Mouse (Mus musculus) lung, postnatal 0 days (tissue): ENCODE results near the gene Zfp106. TPM values are rescaled to one million over a fixed set of nuclear protein-coding genes. Genes with fewer than 3 reads are reported as not detected.

ENCODE experiments used
- ATAC-seq: fragments of 200-750 bp; cut with Nextera tagmentation; 2 replicates; pipeline ENCODE4 v1.8.0; 2017; ENCODE audit warnings: moderate library complexity
- DNase-seq: peaks from one replicate; pipeline ENCODE4 v3.0.0-alpha.2; 2016; ENCODE audit warnings: low spot score
- H3K27ac ChIP-seq: fragments of 300-500 bp; sonication (generic); 2 replicates; pipeline ENCODE4 v1.5.1; 2014; ENCODE audit warnings: antibody characterized with exemption, mild to moderate bottlenecking, low read length, mixed read lengths
- H3K27me3 ChIP-seq: fragments of 300-500 bp; sonication (generic); replicated peaks from 2 replicates; pipeline ENCODE4 v1.6.1; 2014; ENCODE audit warnings: low read length, mixed read lengths; ENCODE audit not compliant: insufficient read depth
- H3K36me3 ChIP-seq: fragments of 300-500 bp; sonication (generic); 2 replicates; pipeline ENCODE4 v1.6.1; 2014; ENCODE audit warnings: low read length, mixed read lengths; ENCODE audit not compliant: insufficient read depth
- H3K4me1 ChIP-seq: fragments of 300-500 bp; sonication (generic); 2 replicates; pipeline ENCODE4 v1.6.1; 2014; ENCODE audit warnings: antibody characterized with exemption, low read depth, low read length, mixed read lengths; ENCODE audit not compliant: insufficient read depth
- H3K4me2 ChIP-seq: fragments of 300-500 bp; sonication (generic); replicated peaks from 2 replicates; pipeline ENCODE4 v1.6.1; 2014; ENCODE audit warnings: low read depth, mild to moderate bottlenecking, low read length, moderate library complexity, mixed read lengths
- H3K4me3 ChIP-seq: fragments of 300-500 bp; sonication (generic); 2 replicates; pipeline ENCODE4 v1.5.1; 2014; ENCODE audit warnings: low read depth, low read length
- H3K9ac ChIP-seq: fragments of 300-500 bp; sonication (generic); replicated peaks from 2 replicates; pipeline ENCODE4 v1.6.1; 2014; ENCODE audit warnings: low read depth, mild to moderate bottlenecking
- H3K9me3 ChIP-seq: fragments of 300-500 bp; sonication (generic); 2 replicates; pipeline ENCODE4 v1.6.1; 2016; ENCODE audit warnings: low read length, mixed read lengths
- CTCF ChIP-seq: IDR thresholded peaks from 2 replicates; pipeline ENCODE4 v1.5.1; 2016; ENCODE audit warnings: antibody characterized with exemption, mild to moderate bottlenecking
- EP300 ChIP-seq: IDR thresholded peaks from 2 replicates; pipeline ENCODE4 v1.6.1; 2016; ENCODE audit warnings: antibody characterized with exemption, mild to moderate bottlenecking, control low read depth
- WGBS: fragments of 180-500 bp; shearing (Covaris S2); extraction: QIAGEN DNeasy Blood & Tissue Kit; methylation state at CpG from one replicate; pipeline ENCODE4 v1.1.7; 2014; 5-methylcytosine and 5-hydroxymethylcytosine counted together
- polyA plus RNA-seq: library from polyadenylated mRNA; unstranded; fragments of >200 nt; fragmentation: Nextera tagmentation; extraction: Ambion mirVana; gene quantifications from 2 replicates; pipeline ENCODE4 v1.2.1, GENCODE M21; 2015

Zfp106 gene
- polyA plus RNA-seq, 1 experiment from 2014 or later, result 28.5 TPM

DNA sequence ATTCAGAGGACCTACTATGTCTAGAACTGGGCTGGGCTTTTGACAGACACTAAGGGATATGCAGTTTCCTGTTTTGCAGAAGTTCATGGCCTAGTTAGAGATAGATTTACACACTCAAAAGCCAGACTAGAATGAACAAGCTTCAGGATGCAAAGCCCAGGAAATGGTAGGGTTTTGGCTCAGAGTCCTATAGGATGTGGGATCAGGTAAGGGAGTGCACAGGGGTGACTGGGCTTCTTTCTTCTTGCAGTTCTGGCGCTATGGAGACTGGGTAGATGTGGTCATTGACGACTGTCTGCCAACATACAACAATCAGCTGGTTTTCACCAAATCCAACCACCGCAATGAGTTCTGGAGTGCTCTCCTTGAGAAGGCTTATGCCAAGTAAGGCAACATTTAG lies 79.4 kb downstream of the Zfp106 start:
- TF ChIP-seq CTCF (no peak), EP300 (no peak)
- no peak for DNase-seq
- no peak for ATAC-seq
- Histone ChIP-seq H3K27me3 (no peaks in the 10 kb centered on the region), H3K27ac (no peak overlapping the region), H3K9ac (no peak overlapping the region), H3K36me3 (no peaks in the 10 kb centered on the region), H3K4me2 (no peak overlapping the region), H3K4me3 (no peak overlapping the region), H3K4me1 (no peaks in the 10 kb centered on the region), H3K9me3 (no peaks in the 10 kb centered on the region)
- 85% methylated on average over 3 of the region's 3 CpGs for WGBS

DNA sequence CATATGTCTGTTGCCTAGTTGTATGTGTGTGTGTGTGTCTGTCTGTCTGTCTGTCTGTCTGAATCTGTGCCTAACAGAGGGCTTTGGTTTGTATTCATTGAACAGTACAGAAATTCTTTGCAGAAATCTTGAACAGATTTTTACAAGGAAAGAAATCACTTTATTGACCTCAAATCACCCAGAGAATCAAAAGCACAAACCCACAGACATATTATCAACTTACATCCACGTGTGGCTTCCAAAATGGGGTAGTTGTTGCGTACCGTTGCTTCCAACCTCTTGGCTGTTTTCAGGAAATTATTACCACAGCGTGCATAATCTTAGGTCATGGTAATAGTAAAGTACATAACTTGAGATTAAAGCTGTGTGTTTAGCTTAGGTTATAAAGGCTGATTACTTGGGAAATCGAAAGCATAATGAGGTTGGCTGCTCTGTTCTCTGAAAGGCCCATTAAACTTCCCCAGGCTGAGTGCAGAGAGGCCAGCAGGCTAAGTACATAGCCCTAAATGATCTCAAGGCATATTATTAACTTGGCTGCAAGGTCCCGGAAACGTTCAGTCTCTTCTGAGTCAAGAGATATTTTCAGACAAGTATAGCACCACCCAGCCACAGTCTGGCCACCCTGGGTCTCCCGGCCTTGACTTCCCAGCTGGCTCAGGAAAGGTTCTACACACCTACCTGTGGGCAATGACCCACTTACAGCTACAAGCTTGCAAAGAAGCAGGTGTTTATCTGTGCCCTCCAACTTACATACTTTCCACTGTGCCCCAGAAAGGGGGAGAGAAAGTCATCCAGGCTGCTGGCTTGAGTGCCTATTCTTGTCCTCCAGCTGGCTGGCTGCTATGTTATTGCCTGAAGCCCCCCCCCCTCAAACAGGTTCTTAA lies 80.9 kb downstream of the Zfp106 start:
- Histone ChIP-seq H3K4me1 (no peaks in the 10 kb centered on the region), H3K9me3 (no peaks in the 10 kb centered on the region), H3K27me3 (no peaks in the 10 kb centered on the region), H3K36me3 (no peaks in the 10 kb centered on the region), H3K27ac (no peak overlapping the region), H3K4me2 (no peak overlapping the region), H3K4me3 (no peak overlapping the region), H3K9ac (no peak overlapping the region)
- no peak for TF ChIP-seq EP300
- TF ChIP-seq CTCF, result no peak
- DNase-seq (peak; percentile 32), ATAC-seq (peak; percentile 60)
- 53% methylated on average over 8 of the region's 8 CpGs for WGBS

DNA sequence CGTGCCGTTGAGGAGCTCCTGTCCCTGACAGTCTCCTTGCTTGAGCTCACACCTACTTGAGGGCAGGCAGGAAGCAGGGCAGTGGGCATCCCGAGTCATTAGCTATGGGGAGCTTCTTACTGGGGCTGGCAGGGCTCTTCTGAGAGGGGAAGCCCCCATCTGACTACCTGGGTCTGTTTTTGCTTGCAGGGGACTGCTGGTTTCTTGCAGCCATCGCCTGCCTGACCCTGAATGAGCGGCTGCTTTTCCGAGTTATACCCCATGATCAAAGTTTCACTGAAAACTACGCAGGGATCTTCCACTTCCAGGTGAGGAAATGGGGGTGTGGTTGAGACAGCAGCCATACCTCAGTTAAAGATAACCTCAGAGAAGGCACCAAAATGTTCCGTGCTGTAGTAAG lies 81.7 kb downstream of the Zfp106 start:
- no peak overlapping the region for H3K4me3 ChIP-seq
- H3K4me2 ChIP-seq, result no peak overlapping the region
- WGBS, result 47% methylated on average over 8 of the region's 8 CpGs
- TF ChIP-seq EP300 (no peak), CTCF (no peak)
- no peak overlapping the region for H3K9ac ChIP-seq
- H3K4me1 ChIP-seq, result no peaks in the 10 kb centered on the region
- ATAC-seq, result no peak
- no peaks in the 10 kb centered on the region for H3K36me3 ChIP-seq
- no peaks in the 10 kb centered on the region for H3K27me3 ChIP-seq
- no peak overlapping the region for H3K27ac ChIP-seq
- DNase-seq, result no peak
- H3K9me3 ChIP-seq, result no peaks in the 10 kb centered on the region

DNA sequence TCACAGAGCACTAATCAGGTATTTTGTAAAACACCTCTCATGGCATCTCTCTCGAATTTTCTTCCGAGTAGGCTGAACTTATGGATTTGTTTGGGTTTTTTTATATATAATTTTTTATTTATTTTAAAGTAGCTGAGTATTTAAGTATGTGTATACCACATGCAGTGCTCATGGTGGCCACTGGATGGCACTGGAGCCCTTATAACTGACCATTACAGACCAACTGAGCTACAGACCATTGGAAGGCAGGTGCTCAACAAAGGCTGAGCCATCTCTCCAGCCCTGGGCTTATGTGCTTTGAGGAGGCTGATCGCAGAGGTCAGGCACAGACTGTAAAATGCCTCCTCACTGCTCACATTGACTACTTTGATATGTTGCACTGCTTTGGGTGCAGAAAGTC lies 85.0 kb downstream of the Zfp106 start:
- Histone ChIP-seq H3K36me3 (no peaks in the 10 kb centered on the region), H3K9ac (no peak overlapping the region), H3K4me1 (no peaks in the 10 kb centered on the region), H3K4me3 (no peak overlapping the region), H3K27me3 (no peaks in the 10 kb centered on the region), H3K4me2 (no peak overlapping the region), H3K9me3 (no peaks in the 10 kb centered on the region), H3K27ac (no peak overlapping the region)
- TF ChIP-seq EP300, result no peak
- peak; percentile 81 for TF ChIP-seq CTCF
- DNase-seq (peak; percentile 80), ATAC-seq (peak; percentile 70)
- WGBS, result 53% methylated on average over 3 of the region's 3 CpGs

DNA sequence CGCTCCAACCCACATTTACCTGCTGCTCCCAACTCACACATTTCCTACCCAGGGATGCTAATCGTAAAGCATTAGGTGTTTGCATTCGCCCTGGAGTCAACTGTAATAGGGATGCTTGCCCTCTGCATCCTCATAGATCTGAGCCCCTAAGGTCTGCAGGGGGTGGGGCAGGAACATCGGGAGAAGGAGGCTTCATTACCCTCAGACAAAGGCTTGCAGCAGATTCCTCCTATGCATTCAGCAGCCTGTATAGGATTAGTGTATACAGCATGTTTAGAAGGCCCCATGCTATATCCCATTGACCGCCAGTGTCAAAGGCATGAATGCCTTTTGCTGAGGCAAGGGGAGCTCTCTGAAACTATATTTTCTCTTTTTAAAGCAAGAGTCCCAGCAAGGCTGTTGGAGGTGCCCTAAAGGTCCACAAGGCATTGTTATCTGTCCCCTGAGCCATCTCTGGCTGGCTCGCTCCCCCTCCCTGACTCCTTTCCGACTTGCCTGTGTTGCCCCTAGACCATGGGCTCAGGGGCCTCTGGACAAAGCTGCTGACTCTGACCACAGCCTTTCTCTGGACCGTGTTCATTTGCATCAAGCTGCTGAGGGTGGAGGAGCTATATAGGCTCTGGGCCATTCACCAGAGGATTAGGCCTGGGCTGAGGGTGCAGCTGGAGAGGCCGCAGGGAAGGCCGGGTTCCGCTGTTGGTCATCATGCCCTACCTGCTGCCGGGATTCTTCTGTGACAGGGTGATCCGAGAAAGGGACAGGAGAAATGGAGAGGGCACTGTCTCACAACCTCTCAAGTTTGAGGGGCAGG lies 87.2 kb downstream of the Zfp106 start:
- Histone ChIP-seq H3K27ac (no peak overlapping the region), H3K9me3 (no peaks in the 10 kb centered on the region), H3K36me3 (no peaks in the 10 kb centered on the region), H3K9ac (no peak overlapping the region), H3K4me3 (no peak overlapping the region), H3K4me1 (no peaks in the 10 kb centered on the region), H3K27me3 (no peaks in the 10 kb centered on the region), H3K4me2 (no peak overlapping the region)
- DNase-seq, result no peak
- no peak for ATAC-seq
- 81% methylated on average over 13 of the region's 13 CpGs for WGBS
- no peak for TF ChIP-seq EP300
- no peak for TF ChIP-seq CTCF

DNA sequence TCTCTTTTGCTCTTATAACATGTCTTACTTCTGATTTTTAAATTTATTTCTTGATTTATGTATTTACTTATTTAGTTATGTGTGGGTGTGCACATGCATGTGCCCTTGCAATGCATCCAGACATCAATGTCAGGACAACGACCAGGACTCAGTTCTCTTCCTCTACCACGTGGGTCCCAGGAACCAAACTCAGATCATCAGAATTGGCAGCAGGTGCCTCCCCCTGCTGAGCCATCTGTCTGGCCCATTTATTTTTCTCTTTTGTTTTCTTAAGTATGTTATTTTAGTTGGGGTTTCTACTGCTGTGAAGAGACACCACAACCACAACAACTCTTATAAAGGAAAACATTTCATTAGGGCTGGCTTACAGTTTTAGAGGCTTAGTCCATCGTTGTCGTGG lies 92.8 kb downstream of the Zfp106 start:
- no peak overlapping the region for H3K27ac ChIP-seq
- no peak overlapping the region for H3K4me2 ChIP-seq
- no peaks in the 10 kb centered on the region for H3K27me3 ChIP-seq
- no peak overlapping the region for H3K9ac ChIP-seq
- ATAC-seq, result no peak
- H3K36me3 ChIP-seq, result no peaks in the 10 kb centered on the region
- H3K4me1 ChIP-seq, result no peaks in the 10 kb centered on the region
- TF ChIP-seq EP300 (no peak), CTCF (no peak)
- no peaks in the 10 kb centered on the region for H3K9me3 ChIP-seq
- 68% methylated on average over 4 of the region's 4 CpGs for WGBS
- DNase-seq, result no peak
- H3K4me3 ChIP-seq, result no peak overlapping the region
